Mouse (Mus musculus): ENCODE results near the gene Utrn. TPM values are rescaled to one million over a fixed set of nuclear protein-coding genes. Genes with fewer than 3 reads are reported as not detected.

Utrn gene
- total RNA-seq, 4 experiments from 2014 or later = 98.3 to 124 (median 123) TPM

GRCm38 (mm10) chr10:12834215-12834614 is 35.0 kb downstream of the Utrn start:
- DNase-seq = no peak

DNA sequence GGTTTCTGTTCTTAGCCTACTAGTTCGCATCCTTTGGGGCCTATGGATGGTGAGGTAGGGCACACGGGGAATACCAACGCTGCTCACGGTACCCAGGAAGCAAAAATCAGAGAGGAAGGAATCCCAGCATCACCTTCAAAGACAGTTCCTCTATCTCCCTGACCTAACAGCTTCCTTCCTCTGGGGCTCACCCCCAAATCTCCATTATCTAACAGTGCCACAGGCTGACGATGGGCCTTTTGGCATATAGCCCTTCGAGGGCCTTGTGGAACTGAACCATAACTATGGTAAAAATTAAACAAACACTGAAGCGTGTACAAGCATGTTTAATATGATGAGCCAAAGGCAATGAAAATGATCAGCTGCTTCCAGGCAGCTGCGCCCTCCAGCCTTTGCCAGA is 37.0 kb downstream of the Utrn start:
- DNase-seq = no peak

GRCm38 (mm10) chr10:12827778-12828177 is 41.4 kb downstream of the Utrn start:
- no peak for DNase-seq

- DNase-seq = no peak
These were observed 41.9 kb downstream of the Utrn start for GRCm38 (mm10) chr10:12827306-12827705.

- DNase-seq = no peak
These were observed 42.3 kb downstream of the Utrn start for GRCm38 (mm10) chr10:12826760-12827281.

- no peak for DNase-seq
These were observed 44.8 kb downstream of the Utrn start for GRCm38 (mm10) chr10:12824386-12824785.

DNA sequence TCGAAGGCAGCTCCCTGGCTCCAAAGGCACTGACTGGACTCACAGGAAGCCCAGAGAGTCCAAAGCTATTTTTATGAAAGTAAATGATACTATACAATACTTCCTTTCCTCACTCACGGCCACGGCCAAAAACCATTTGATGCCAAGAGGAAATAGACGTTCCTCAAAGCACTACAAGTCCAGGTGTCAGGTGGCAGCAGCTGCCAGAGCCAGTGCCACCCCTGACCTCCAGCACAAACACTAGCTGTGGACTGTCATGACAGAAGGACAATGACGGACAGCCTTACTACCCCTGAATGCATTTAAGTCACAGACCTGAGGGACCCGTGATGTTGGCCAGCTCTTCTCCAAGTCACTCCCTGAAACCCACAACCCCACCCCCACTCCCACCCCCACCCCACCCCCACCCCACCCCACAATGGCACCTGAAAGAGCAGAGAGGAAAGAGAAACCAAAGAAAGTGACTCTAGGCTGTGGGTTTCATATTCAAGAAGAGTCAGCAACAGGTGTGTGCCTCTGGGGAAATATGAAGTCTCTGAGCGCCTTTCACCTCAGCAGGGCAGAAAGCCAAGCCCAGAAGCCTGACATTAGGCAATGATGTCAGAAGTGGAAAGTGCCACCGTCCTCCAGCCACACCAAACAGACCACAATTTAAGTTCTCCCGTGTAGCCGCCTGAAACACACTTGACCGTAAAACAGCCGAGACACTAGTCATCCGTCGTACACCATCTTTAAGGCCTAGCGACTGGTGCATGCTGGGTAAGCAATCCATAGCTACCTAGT is 45.5 kb downstream of the Utrn start:
- DNase-seq = no peak

GRCm38 (mm10) chr10:12820978-12821735 is 48.0 kb downstream of the Utrn start:
- DNase-seq = peak; percentile 71

DNA sequence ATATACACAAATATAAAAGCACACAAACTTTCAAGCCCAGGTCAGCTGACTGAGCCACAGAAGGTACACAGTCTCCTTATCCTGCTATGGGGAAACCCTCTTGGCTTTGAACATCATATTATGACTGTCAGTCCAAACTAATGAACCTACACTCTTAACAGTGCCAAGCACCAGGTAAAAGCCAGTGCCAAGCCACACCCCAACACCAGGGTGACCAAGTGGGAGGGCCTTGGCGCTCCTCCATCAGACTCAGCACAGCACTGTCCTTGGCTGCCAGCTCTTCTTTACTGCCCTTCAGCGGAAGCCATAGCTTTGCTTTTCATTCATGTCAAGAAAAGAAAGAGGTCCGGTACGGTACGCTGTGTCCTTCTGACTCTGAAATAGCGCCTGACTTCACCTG is 51.8 kb downstream of the Utrn start:
- DNase-seq = peak; percentile 88

- DNase-seq = no peak
These were observed 52.6 kb downstream of the Utrn start for GRCm38 (mm10) chr10:12816530-12816929.

DNA sequence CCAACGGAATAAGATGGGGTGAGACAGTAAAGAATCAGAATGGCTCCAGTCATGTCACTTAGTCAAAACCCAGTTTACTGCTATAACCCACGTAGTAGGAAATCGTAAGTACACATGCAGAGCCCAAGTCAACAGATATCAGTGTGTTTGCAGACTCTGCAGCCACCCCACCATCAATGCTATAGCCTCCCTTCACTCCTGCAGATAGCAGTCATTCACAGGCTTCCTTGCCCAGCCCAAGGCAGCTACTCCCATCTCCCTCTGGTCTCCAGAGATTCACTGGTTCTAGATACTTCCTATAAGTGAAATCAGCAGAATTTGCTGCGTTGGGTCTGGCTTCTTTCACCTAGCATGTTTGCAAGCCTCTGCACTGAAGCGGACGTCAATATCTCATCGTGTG is 54.8 kb downstream of the Utrn start:
- DNase-seq = no peak

- no peak for DNase-seq
These were observed 55.3 kb downstream of the Utrn start for GRCm38 (mm10) chr10:12813881-12814280.

DNA sequence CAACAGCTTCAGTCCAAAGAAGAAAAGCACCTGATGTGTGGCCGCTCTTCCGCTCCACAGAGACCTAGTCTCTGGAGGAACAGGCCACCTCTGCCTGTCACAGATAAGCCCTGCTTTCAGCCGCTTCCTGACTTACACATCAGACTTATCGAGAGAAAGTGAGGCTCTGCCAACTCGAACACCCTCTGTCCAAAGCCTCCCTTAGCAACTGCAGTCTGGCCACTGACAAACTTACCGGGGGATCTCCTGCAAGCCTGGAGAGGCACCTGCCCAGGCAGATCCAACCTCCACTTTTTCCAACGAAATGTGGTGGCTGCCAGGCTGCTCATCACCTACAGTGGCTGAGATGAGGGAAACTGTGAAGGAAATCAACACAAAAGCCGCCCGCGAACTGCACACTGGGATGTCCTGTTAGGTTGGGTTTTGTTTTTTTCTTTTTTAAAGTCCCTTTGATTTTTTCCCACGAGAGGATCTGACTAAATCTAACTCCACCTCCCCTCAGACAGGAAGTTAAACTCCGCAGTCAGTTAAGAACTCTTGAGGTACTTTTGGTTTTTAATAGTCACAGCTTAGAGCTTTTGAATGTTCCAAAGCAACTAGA is 55.9 kb downstream of the Utrn start:
- no peak for DNase-seq

DNA sequence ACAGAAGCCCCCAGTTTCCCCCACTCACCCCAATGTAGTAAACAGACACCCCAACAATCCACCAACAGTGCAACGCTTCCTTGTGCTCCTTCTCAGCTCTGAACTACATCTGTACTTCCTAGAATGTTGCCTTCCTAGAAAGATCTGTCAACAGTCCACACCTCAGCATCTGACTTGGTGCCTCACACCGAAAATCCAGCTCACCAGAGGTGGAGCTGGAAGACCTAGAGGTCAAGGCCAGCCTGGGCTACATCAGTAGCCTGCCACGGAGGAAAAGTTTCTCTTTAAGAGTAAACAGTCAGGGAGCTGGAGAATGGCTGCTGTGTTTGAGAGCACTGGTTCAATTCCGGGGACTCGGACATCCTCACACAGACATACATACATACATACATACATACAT is 56.5 kb downstream of the Utrn start:
- no peak for DNase-seq

DNA sequence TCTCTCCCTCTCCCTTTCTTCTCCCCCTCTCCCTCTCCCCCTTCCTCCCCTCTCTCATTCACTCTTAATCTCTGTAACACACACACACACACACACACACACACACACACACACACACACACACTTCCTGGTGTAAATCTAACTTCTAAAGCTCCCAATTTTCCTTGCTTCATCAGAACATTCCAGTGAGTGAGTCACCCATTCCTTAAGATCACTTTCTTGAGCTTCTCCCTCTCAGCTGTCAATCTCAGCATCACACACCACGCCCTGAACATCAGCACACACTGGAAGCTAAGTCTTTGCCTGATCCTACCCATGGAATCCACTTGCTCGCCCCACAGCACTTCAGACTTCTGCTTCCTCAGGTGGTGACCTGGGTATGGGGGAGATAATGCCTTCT is 58.3 kb downstream of the Utrn start:
- DNase-seq = no peak

DNA sequence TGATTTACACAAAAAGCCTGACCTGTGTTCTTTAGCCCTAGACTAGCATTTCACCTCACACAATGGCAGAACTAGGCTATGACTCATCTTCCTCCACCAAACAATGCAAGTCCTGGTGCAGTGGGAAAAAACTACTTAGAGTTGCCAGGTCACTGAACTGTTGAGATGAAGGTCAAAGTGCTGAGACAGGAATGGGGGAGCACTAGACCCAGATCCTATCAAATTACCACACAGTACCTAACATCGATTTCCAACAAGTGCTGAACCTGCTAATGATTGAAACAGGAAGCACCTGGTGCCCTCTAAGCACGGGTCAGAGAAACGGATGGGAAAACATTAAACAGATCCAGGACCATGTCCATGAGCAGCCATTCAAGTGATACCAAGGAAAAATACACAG is 59.5 kb downstream of the Utrn start:
- no peak for DNase-seq

- DNase-seq = no peak
These were observed 60.7 kb downstream of the Utrn start for GRCm38 (mm10) chr10:12808467-12808866.

- no peak for DNase-seq
These were observed 61.5 kb downstream of the Utrn start for GRCm38 (mm10) chr10:12807706-12808105.

- no peak for DNase-seq
These were observed 63.3 kb downstream of the Utrn start for GRCm38 (mm10) chr10:12805826-12806225.

GRCm38 (mm10) chr10:12803939-12804338 is 65.2 kb downstream of the Utrn start:
- no peak for DNase-seq

GRCm38 (mm10) chr10:12799416-12799815 is 69.7 kb downstream of the Utrn start:
- DNase-seq = no peak

GRCm38 (mm10) chr10:12798248-12798647 is 70.9 kb downstream of the Utrn start:
- no peak for DNase-seq

DNA sequence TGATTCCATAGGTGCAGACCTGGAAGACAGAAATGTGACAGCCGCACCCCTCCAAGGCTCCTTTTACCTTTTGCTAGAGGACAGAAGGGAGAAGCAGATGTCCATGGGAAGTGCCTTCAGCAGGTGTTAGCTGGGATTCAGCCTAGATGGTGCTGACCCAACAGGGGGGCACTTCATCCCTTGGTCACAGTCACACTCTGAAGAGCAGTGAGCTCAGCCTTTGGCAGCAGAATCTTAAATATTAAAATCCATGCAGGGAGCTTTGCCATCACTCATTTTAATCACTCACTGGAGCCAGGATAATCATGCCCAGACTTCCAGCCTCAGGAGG is 72.7 kb downstream of the Utrn start:
- DNase-seq = no peak

All from adrenal gland, adult 8-10 months (tissue).